Mouse (Mus musculus): Measurements from ENCODE around the gene Casc3. TPM values are rescaled to one million over a fixed set of nuclear protein-coding genes. Genes with fewer than 3 reads are reported as not detected.
"Not testable (repeated sequence)": the region's sequence is repeated elsewhere in the genome, so short reads cannot be mapped to it uniquely, and the experiment has no call there.

The Casc3 gene
- total RNA-seq, 1 experiment from 2014 or later = 39.5 TPM

DNA sequence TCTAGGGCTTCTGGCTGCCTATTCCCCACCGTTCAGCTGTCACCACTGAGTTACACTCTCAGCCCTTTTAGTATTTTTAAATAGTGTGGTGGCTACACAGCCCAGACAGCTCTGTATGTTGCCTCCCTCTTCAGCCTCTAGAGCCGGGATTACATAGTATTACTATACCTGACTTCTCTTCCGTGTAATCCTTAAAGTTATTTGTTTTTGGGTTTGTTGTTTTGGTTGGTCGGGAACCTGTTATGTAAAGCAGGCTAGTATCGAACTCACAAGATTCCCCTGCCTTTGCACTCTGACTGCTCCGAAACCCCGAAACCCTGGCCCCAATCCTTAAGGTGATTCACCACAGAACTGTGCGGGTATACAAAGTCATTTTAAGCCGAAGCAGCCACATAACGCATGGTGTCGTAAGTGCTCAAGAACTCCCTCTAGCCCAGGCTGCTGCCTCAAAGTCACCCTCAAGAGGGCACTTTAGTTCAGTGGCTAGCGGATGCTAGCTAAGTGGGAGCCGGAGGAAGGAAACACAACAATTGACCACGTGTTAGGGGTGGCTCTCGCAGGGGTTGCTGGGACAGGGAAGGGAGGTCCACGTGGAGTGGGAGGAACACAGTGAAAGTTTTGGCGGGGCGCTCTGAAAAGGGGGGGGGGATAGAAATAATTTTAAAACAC is 16.0 kb upstream of the Casc3 start:
- ATAC-seq (replicated peaks; ENCODE audit: low read depth, poor library complexity, severe bottlenecking) = peak; percentile 86

DNA sequence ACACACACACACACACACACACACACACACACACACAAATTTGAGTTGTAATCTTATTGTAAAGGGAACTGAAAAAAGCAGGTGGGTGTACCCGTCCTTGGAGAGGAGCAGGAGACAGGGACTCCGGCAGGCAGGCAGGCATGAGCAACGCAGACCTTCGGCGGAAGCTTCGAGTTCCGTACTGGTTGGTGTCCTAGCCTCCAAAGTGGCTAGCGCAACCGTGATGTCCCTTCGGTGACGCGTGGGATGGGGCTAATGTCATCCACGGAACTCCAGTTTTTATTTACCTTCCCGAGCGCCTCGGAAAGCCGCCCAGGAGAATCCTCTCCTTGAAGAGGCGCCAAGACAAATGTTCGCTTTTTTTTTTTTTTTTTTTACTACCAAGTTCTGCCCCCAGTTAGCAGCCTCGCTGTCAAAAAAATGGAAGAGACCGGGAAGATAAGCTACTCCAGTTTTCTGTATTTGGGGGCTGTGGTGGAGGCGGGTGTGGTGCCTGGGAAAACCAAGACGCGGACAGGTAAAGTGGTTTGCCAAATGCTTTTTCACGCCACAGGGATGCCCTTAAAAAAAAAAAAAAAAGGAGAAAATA is 15.4 kb upstream of the Casc3 start:
- peak; percentile 31 for ATAC-seq (replicated peaks; ENCODE audit: low read depth, poor library complexity, severe bottlenecking)

DNA sequence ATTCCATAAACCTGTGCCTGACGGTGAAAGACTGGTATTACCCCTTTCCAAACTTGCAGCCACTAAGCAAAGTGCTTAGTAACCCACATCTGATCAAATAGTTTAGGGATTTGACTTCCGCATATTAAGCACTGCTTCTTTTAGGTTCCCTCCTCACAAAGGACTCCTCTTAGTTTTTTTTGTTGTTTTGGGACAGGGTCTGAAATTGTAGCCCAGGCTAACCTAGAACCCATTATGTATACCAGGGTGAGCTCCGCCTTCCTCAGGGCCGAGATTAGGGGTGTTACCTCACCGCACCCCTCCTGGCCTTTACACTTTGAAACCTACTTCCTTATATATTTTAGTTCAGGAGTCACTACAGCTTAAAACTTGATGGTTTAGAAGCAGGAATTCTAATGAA is 14.9 kb upstream of the Casc3 start:
- no peak for ATAC-seq (replicated peaks; ENCODE audit: low read depth, poor library complexity, severe bottlenecking)

DNA sequence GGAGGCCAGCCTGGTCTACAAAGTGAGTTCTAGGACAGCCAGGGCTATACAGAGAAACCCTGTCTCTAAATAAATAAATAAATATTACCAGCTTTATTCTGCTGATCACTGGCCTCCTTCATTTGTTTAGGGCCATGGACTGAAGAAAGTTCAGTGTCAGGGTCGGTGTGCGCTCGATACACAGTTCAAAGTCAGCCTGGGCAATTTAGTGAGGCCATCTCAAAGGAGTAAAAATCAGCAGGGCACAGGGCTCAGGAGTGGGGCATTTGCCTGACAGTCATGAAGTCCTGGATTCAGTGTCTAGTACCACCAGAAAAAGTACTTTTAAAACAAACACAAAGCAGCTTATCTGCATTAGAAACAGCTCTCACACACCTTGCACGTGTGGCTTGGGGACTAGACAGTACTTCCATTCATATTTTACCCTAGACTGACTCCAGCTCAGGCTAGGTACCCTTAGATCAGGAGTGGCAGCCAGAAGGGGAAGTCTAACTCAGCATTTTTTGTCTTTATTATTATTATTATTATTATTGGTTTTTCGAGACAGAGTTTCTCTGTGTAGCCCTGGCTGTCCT is 14.0 kb upstream of the Casc3 start:
- ATAC-seq (replicated peaks; ENCODE audit: low read depth, poor library complexity, severe bottlenecking) = no peak

DNA sequence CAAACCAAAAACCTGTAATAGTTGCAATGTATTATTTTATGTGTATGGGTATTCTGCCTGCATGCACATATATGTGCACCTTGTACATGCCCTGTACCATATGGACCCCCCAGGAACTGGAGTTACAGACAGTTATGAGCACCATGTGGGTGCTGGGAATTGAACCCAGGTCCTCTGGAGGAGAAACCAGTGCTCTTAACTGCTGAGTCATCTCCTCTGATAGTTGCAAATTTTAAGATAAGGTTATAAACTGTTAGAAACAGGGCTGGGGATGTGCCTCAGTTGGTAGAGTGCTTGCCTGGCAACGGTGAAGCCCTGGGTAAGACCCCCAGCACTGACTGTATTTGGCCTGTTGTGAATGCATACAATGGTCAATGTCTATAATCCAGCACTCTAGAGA is 13.3 kb upstream of the Casc3 start:
- ATAC-seq (replicated peaks; ENCODE audit: low read depth, poor library complexity, severe bottlenecking) = no peak

DNA sequence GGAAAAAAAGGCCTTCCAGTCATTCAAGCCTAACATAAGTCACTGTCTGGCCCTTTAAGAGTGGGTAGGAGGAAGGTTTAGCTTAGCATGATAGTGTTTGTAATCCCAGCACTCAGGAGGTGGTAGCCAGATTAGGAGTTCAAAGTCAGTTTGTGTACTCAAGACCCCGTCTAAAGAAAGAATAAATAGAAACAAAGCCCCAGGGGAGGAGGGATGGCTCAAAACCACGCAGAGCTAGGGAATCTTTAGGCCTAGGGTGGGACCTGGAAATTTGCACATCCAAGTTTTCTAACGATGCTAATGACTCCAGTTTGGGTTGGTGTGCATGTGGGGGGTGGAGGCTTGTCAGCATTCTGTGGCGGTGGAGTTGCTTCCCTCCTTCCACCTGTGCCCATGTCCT is 12.6 kb upstream of the Casc3 start:
- no peak for ATAC-seq (replicated peaks; ENCODE audit: low read depth, poor library complexity, severe bottlenecking)

DNA sequence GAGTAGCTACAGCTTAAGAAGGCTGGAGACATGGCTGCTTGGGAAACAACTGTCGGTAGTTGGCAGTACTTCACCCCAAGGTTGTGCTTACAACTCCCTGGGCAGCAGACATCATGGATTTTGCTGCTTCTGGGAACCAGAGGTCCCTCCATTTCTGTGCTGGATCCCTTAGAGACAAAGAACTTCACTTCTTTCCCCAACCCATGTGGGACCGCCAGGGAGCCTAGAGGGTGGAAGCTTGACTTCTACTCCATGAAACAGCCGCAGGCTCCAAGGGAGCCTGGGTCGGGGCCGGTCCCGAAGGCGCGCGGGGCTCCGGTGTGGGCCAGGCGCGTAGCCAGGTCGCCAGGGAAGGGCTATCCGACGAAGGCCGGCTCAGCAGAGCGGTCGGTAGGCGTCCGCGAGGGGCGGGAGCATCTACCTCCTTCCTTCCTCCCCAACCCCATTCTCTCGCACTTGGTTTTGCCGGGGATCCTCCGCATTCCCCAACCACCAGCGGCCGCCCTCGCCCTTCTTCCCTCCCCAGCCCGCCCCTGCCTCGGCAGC is 10.2 kb upstream of the Casc3 start:
- ATAC-seq (replicated peaks; ENCODE audit: low read depth, poor library complexity, severe bottlenecking) = peak; percentile 57

DNA sequence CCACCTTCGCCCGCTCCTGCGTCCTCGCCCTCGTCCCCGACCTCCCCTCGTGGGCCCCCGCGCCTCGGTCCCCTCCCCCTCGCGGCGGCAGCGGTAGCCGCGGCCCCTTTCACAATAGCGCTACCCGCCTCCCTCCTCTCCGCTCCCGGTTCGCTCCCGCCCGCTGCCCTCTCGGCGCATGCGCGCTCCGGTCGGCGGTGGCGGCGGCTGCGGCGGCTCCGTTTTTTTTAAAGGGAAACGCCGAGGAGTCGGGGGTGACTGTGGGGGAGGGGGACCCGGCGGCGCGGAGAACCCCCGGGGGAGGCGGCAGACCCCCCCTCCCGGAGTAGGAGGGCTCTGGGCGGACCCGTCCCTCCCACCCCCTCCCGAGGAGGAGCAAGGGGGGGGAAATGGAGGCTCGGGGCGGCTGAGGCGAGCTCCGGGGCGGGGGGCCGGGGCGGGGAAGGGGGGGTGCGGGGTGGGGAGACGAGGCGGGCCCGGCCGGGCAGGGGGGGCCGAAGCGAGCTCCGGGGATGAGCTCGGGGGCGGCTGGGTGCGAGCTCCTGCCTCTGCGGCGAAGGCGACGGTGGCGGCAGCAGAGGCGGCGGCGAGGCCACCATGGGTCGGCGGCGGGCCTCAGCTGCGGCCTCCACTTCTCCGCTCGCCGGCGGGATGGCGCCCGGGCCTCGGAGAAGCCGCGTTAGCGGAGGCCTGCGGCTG is 9.5 kb upstream of the Casc3 start, which contains the start of gene Msl1:
Gene Msl1 (plus strand): TSS at position 502 of the 699 bp plus-strand sequence.
- ATAC-seq (replicated peaks; ENCODE audit: low read depth, poor library complexity, severe bottlenecking) = peak; percentile 51

DNA sequence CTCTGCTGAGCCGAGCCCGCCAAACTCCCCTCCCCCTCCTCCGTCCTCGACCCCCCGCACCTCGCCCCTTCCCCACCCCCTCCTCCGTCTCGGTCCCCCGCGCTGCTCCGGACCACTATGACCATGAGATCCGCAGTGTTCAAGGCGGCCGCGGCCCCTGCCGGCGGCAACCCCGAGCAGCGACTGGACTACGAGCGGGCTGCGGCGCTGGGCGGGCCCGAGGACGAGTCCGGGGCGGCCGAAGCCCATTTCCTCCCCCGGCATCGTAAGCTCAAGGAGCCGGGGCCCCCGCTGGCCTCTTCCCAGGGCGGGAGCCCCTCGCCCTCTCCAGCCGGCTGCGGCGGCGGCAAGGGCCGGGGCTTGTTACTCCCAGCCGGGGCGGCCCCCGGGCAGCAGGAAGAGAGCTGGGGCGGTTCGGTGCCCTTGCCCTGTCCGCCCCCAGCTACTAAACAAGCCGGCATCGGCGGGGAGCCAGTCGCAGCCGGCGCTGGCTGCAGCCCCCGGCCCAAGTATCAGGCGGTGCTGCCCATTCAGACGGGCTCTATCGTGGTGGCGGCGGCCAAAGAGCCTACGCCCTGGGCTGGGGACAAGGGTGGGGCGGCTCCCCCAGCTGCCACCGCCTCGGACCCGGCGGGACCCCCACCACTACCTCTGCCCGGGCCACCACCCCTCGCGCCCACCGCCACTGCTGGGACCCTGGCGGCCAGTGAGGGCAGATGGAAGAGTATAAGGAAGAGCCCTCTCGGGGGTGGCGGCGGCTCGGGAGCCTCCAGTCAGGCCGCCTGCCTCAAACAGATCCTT is 8.8 kb upstream of the Casc3 start:
- ATAC-seq (replicated peaks; ENCODE audit: low read depth, poor library complexity, severe bottlenecking) = peak; percentile 7; the same call in 1 of the 2 replicates

DNA sequence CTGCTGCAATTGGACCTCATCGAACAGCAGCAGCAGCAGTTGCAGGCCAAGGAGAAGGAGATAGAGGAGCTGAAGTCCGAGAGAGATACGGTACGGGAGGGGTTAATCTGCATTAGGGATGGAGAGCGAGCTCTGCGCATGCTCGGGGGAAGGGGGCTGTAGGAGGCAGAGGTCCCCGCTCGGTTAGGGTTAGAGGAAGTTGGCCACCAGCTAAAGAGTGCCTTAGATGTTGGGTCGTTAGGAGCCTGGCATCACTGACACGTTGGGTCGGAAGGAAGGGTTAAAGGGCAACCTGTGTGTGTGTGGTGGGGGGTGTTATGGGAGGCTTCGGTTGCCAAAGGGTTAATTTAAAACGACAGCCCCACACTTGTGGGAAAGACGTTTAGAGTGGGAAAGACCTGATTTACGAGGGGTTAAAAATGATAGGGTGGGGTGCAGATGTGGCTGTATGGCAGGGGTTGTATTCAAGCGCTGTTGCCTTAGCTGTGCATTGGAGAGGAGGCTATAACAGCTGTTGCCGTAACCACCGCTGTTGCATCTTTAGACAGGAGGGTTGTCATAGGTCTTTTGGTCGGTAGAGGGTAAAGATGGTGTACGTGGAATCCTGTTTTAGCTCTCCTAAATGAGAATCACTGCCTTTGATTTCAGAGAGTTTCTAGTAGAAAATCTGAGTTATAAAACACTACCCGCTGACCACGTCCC is 8.0 kb upstream of the Casc3 start:
- ATAC-seq (replicated peaks; ENCODE audit: low read depth, poor library complexity, severe bottlenecking) = peak; percentile 52

DNA sequence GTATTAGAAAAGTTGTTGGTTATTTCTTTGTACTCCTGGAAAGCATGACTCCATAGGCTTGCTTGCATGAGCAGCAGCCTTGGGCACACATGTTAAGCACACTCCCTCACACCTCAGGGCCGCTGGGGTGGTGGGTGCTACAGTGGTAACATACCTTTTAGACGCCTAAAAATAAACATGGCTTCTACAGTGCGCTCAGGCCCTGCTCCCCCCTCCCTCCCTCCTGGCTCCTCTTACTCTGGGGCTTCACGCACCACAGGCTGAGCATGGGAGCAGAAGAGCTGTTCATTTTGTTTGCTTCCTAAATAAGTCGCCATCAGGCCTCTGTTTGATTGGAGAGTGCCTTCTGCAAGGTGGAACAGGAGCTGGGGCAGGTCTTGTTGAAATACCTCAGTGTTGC is 7.4 kb upstream of the Casc3 start:
- ATAC-seq (replicated peaks; ENCODE audit: low read depth, poor library complexity, severe bottlenecking) = no peak

DNA sequence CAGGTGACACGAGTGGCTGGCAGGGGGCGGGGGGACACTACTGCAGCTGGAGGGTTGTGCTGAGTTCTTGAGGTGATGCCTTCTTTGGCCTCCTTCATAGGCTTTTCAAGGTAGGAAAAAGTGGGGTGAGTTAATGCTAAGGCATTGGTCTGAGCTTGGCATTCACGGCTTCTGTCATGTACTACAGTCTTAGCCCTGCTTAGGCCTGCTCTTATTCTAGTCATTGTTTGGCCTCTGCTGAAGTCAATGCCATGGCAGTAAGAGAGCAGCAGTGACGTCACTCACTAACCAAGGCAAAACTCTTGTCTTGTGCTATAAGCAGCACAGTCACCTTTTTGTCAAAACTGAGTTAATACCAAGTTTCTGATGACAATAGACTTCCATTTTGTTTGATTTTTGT is 6.8 kb upstream of the Casc3 start:
- no peak for ATAC-seq (replicated peaks; ENCODE audit: low read depth, poor library complexity, severe bottlenecking)

DNA sequence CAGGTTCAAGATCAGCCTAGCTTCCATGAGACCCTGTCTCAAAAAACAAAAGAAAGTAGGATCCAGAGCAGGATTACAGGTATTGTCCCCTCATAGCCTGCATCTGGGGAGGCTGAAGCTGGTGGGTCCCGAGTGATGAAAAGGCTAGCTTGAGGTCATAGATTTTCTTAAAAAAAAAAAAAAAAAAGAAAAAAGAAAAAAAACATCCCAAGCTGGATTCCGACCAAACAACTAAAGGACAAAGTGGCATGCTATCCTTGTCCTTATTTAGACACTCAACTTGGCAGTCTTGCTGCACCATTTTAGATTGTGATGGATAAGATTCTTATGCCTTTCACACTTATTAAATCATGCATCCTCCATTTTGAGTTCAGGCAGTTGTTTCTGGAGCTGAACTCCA is 3.7 kb downstream of the Casc3 start:
- no peak for ATAC-seq (replicated peaks; ENCODE audit: low read depth, poor library complexity, severe bottlenecking)

DNA sequence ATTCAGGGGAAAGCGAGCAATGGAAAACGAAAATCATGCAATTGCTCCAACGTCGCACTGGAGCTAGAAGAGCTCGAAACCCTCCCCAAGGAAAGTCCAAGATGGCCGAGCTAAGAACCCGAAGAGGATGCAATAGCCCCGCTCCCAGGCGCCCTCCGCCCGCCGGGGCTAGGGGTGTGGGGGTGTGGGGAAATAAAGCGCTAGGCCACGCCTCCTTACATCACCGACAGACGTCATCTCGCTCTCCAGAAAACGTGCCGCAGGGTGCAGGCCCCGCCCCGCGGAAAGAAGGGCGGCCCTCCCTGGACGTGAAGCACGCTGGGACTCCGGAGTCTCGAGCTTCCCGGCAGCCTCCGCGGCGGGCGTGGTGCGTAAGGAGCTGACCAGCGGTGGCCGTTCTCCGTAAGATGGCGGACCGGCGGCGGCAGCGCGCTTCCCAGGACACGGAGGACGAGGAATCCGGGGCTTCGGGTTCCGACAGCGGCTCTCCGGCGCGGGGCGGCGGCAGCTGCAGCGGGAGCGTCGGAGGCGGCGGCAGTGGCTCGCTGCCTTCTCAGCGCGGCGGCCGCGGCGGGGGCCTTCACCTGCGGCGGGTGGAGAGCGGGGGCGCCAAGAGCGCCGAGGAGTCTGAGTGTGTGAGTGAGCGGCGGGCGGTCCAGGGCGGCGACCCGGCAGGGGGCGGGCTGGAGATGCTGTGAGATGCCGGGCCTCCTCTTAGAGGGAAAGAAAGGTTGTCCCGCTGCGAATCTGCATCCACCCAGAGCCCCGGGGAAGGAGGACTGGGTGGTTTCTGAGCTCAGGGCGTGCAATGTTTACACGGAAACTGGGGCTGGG is 5.0 kb downstream of the Casc3 start:
- ATAC-seq (replicated peaks; ENCODE audit: low read depth, poor library complexity, severe bottlenecking) = peak; percentile 97

DNA sequence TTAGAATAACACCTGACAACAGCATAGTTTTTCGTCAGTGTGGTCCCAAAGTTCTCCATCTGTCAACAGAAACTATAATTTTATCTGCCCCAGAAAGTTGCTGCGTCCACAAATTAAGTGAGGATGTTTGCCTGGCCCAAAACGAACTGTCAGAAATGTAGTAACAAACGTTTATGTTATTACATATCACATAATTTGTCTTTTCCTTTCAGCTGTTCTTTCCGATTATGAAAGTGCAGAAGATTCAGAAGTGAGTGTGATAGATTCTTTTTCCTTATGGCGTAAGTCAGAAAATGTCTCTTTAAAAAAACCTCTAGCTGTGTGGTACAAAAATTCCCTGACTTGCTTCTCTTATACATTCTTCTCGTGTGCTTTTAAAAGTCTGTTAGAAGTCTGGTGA is 6.0 kb downstream of the Casc3 start:
- no peak for ATAC-seq (replicated peaks; ENCODE audit: low read depth, poor library complexity, severe bottlenecking)

DNA sequence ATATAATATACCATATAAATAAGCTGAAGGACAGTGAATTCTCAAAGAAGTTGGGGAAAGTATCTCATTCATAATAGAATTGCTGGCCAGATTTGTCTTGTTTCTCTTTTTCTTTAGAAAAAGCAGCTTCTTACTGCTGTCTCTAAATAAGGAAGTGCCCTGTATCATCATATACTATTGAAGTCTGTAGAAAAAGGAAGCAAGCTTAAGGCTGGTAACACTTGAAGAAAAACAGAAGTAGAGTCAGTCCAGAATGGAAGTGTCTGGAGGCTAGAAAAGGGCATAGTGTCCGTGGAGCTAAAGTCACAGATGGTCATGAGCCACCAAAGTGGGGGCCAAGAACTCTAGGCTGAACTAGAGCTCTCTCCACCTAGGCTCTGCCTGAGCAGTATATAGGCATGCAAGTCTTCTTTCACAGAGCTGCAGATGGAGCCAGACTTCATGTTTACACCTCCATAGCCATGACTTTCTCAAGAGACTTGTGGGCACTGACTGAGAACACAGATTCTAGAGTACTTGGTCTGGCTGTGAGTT is 12.1 kb downstream of the Casc3 start:
- ATAC-seq (replicated peaks; ENCODE audit: low read depth, poor library complexity, severe bottlenecking) = peak; percentile 86

DNA sequence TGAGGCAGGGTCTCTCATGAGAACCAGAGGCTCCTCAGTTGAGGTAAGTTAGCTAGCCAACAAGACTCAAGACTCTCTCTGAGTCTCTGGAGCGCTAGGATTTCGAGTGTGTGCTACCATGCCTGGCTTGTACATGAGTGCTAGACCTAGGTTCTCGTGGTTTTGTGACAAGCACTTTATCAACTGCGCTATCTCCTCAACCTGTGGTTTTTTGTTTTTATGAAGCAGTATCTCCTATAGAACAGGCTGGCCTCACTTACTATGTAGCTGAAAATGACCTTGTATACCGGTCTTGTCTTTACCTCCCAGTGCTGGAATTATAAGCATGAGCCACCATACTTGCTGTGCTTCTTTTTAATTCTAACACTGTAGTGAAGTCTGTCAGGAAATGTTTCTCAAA is 16.3 kb downstream of the Casc3 start:
- ATAC-seq (replicated peaks; ENCODE audit: low read depth, poor library complexity, severe bottlenecking) = 0 out of 2 replicates have a peak, but pooled peaks have one; percentile 19

DNA sequence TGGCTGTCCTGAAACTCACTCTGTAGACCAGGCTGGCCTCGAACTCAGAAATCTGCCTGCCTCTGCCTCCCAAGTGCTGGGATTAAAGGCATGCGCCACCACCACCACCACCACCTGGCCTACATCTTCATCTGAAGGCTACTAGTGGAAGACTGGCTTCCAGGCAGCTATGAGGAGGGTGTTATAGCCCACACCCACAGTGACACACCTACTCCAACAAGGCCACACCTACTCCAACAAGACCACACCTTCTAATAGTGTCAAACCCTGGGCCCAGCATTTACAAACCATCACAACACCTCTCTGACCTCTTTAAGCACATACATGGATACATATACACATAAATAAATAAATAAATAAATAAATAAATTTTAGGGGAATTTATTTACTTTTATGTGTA is 21.4 kb downstream of the Casc3 start:
- ATAC-seq (replicated peaks; ENCODE audit: low read depth, poor library complexity, severe bottlenecking) = not testable (repeated sequence)

Measured in common myeloid progenitor, adult 5-6 weeks (primary cell).